Mouse (Mus musculus) embryonic facial prominence, embryonic 14.5 days (tissue): ENCODE measurements around the gene Gm5105. TPM values are rescaled to one million over a fixed set of nuclear protein-coding genes. Genes with fewer than 3 reads are reported as not detected.

Source experiments
- ATAC-seq: fragments of 200-750 bp; cut with Nextera tagmentation; 2 replicates; pipeline ENCODE4 v1.8.0; 2017; ENCODE audit warnings: low read depth, moderate number of reproducible peaks, moderate TSS enrichment
- DNase-seq: peaks from one replicate; pipeline ENCODE4 v3.0.0-alpha.2; 2015; ENCODE audit warnings: low spot score
- H3K27ac ChIP-seq: fragments of 300-500 bp; sonication (generic); replicated peaks from 2 replicates; pipeline ENCODE4 v1.5.1; 2014; ENCODE audit warnings: low read depth, mild to moderate bottlenecking, low read length, moderate library complexity
- H3K27me3 ChIP-seq: fragments of 300-500 bp; sonication (generic); replicated peaks from 2 replicates; pipeline ENCODE4 v1.6.1; 2014; ENCODE audit warnings: low read length; ENCODE audit not compliant: control insufficient read depth, insufficient read depth
- H3K36me3 ChIP-seq: fragments of 300-500 bp; sonication (generic); 2 replicates; pipeline ENCODE4 v1.6.1; 2014; ENCODE audit warnings: low read length, mixed read lengths; ENCODE audit not compliant: control insufficient read depth, insufficient read depth
- H3K4me1 ChIP-seq: fragments of 300-500 bp; sonication (generic); 2 replicates; pipeline ENCODE4 v1.6.1; 2014; ENCODE audit warnings: antibody characterized with exemption, low read length; ENCODE audit not compliant: control insufficient read depth, insufficient read depth
- H3K4me2 ChIP-seq: fragments of 300-500 bp; sonication (generic); 2 replicates; pipeline ENCODE4 v1.6.1; 2014; ENCODE audit warnings: low read depth, mild to moderate bottlenecking, low read length, moderate library complexity, mixed read lengths
- H3K4me3 ChIP-seq: fragments of 300-500 bp; sonication (generic); 2 replicates; pipeline ENCODE4 v1.5.1; 2014; ENCODE audit warnings: low read depth, mild to moderate bottlenecking, low read length
- H3K9ac ChIP-seq: fragments of 300-500 bp; sonication (generic); 2 replicates; pipeline ENCODE4 v1.6.1; 2014; ENCODE audit warnings: low read depth, mild to moderate bottlenecking, low read length, moderate library complexity, mixed read lengths
- H3K9me3 ChIP-seq: fragments of 300-500 bp; sonication (generic); 2 replicates; pipeline ENCODE4 v1.6.1; 2016; ENCODE audit warnings: low read length; ENCODE audit not compliant: control insufficient read depth
- WGBS: fragments of 180-500 bp; shearing (Covaris S2); extraction: QIAGEN DNeasy Blood & Tissue Kit; methylation state at CpG from one replicate; pipeline ENCODE4 v1.1.7; 2014; 5-methylcytosine and 5-hydroxymethylcytosine counted together
- polyA plus RNA-seq: library from polyadenylated mRNA; unstranded; fragments of >200 nt; fragmentation: Nextera tagmentation; extraction: Ambion mirVana; gene quantifications from 2 replicates; pipeline ENCODE4 v1.2.1, GENCODE M21; 2014

Gene Gm5105
- polyA plus RNA-seq, 1 experiment from 2014 or later: 0.75 TPM

- WGBS: 69% methylated on average over 3 of the region's 3 CpGs
Measured at GRCm38 (mm10) chr3:138051431-138051830, 15.8 kb downstream of the Gm5105 start.

GRCm38 (mm10) chr3:138050772-138051171 lies 16.4 kb downstream of the Gm5105 start:
- H3K9me3 ChIP-seq: no peaks in the 10 kb centered on the region
- DNase-seq: no peak
- WGBS: 89% methylated on average over 11 of the region's 11 CpGs
- no peak overlapping the region for H3K9ac ChIP-seq
- no peak overlapping the region for H3K4me3 ChIP-seq
- no peaks in the 10 kb centered on the region for H3K27me3 ChIP-seq
- peaks cover 12% of the 10 kb centered on the region; the same call in 1 of the 2 replicates for H3K4me1 ChIP-seq
- no peak overlapping the region for H3K27ac ChIP-seq
- no peaks in the 10 kb centered on the region for H3K36me3 ChIP-seq
- no peak for ATAC-seq
- H3K4me2 ChIP-seq: no peak overlapping the region

More at GRCm38 (mm10) chr3:138051431-138051830, 15.8 kb downstream of the Gm5105 start:
- Histone ChIP-seq H3K4me2 (no peak overlapping the region), H3K36me3 (no peaks in the 10 kb centered on the region), H3K27ac (no peak overlapping the region), H3K9ac (no peak overlapping the region), H3K4me1 (peaks cover 12% of the 10 kb centered on the region; the same call in 1 of the 2 replicates), H3K4me3 (no peak overlapping the region), H3K9me3 (no peaks in the 10 kb centered on the region), H3K27me3 (no peaks in the 10 kb centered on the region)
- ATAC-seq: no peak
- DNase-seq: no peak

GRCm38 (mm10) chr3:138049555-138049954 lies 17.6 kb downstream of the Gm5105 start:
- peak; percentile 54 for DNase-seq
- Histone ChIP-seq H3K36me3 (no peaks in the 10 kb centered on the region), H3K9me3 (no peaks in the 10 kb centered on the region), H3K27me3 (no peaks in the 10 kb centered on the region), H3K9ac (no peak overlapping the region), H3K27ac (no peak overlapping the region), H3K4me1 (peaks cover 12% of the 10 kb centered on the region; the same call in 1 of the 2 replicates), H3K4me3 (no peak overlapping the region), H3K4me2 (no peak overlapping the region)
- peak; percentile 31; the same call in 1 of the 2 replicates for ATAC-seq
- 68% methylated on average over 6 of the region's 6 CpGs for WGBS

- no peak for ATAC-seq
- no peak overlapping the region for H3K4me2 ChIP-seq
- H3K36me3 ChIP-seq: no peaks in the 10 kb centered on the region
- H3K27ac ChIP-seq: no peak overlapping the region
- H3K9me3 ChIP-seq: peaks cover 4% of the 10 kb centered on the region; the same call in 1 of the 2 replicates
- H3K4me1 ChIP-seq: no peaks in the 10 kb centered on the region
- H3K9ac ChIP-seq: no peak overlapping the region
- no peak overlapping the region for H3K4me3 ChIP-seq
- peak; percentile 25 for DNase-seq
- 67% methylated on average over 7 of the region's 7 CpGs for WGBS
- no peaks in the 10 kb centered on the region for H3K27me3 ChIP-seq
Measured at GRCm38 (mm10) chr3:138043316-138043715, 23.9 kb downstream of the Gm5105 start.

GRCm38 (mm10) chr3:138041591-138042301 lies 25.4 kb downstream of the Gm5105 start:
- Histone ChIP-seq H3K4me1 (no peaks in the 10 kb centered on the region), H3K9me3 (peaks cover 7% of the 10 kb centered on the region; the same call in 1 of the 2 replicates), H3K4me2 (no peak overlapping the region), H3K27ac (no peak overlapping the region), H3K36me3 (no peaks in the 10 kb centered on the region), H3K27me3 (no peaks in the 10 kb centered on the region), H3K9ac (no peak overlapping the region), H3K4me3 (no peak overlapping the region)
- no peak for DNase-seq
- 61% methylated on average over 3 of the region's 3 CpGs for WGBS
- ATAC-seq: no peak

- no peak overlapping the region for H3K4me2 ChIP-seq
- no peak overlapping the region for H3K4me3 ChIP-seq
- H3K4me1 ChIP-seq: no peaks in the 10 kb centered on the region
- ATAC-seq (no peak), DNase-seq (no peak)
- H3K27me3 ChIP-seq: no peaks in the 10 kb centered on the region
- H3K9ac ChIP-seq: no peak overlapping the region
- H3K9me3 ChIP-seq: peaks cover 7% of the 10 kb centered on the region; the same call in 1 of the 2 replicates
- H3K36me3 ChIP-seq: no peaks in the 10 kb centered on the region
- H3K27ac ChIP-seq: no peak overlapping the region
- WGBS: 73% methylated on average over 2 of the region's 2 CpGs
Measured at GRCm38 (mm10) chr3:138040938-138041337, 26.2 kb downstream of the Gm5105 start.

- Histone ChIP-seq H3K36me3 (no peaks in the 10 kb centered on the region), H3K27me3 (no peaks in the 10 kb centered on the region), H3K9ac (no peak overlapping the region), H3K4me3 (no peak overlapping the region), H3K4me2 (no peak overlapping the region), H3K9me3 (peaks cover 7% of the 10 kb centered on the region; the same call in 1 of the 2 replicates), H3K4me1 (no peaks in the 10 kb centered on the region), H3K27ac (no peak overlapping the region)
- ATAC-seq (peak; percentile 63; the same call in 1 of the 2 replicates), DNase-seq (peak; percentile 30)
- 64% methylated on average over 6 of the region's 6 CpGs for WGBS
Measured at GRCm38 (mm10) chr3:138033986-138034385, 33.2 kb downstream of the Gm5105 start.

- no peaks in the 10 kb centered on the region for H3K36me3 ChIP-seq
- H3K9me3 ChIP-seq: no peaks in the 10 kb centered on the region
- no peak overlapping the region for H3K9ac ChIP-seq
- H3K4me3 ChIP-seq: no peak overlapping the region
- H3K4me2 ChIP-seq: no peak overlapping the region
- H3K4me1 ChIP-seq: no peaks in the 10 kb centered on the region
- no peak overlapping the region for H3K27ac ChIP-seq
- WGBS: 91% methylated on average over 6 of the region's 6 CpGs
- DNase-seq (no peak), ATAC-seq (no peak)
- no peaks in the 10 kb centered on the region for H3K27me3 ChIP-seq
Measured at GRCm38 (mm10) chr3:138030563-138030962, 36.6 kb downstream of the Gm5105 start.

- no peaks in the 10 kb centered on the region for H3K27me3 ChIP-seq
- no peak overlapping the region for H3K4me3 ChIP-seq
- H3K4me2 ChIP-seq: no peak overlapping the region
- no peaks in the 10 kb centered on the region for H3K4me1 ChIP-seq
- 85% methylated on average over 5 of the region's 5 CpGs for WGBS
- no peak overlapping the region for H3K9ac ChIP-seq
- H3K27ac ChIP-seq: no peak overlapping the region
- H3K36me3 ChIP-seq: no peaks in the 10 kb centered on the region
- no peak for DNase-seq
- no peaks in the 10 kb centered on the region for H3K9me3 ChIP-seq
- ATAC-seq: no peak
Measured at GRCm38 (mm10) chr3:138029351-138029750, 37.8 kb downstream of the Gm5105 start.
